Mouse (Mus musculus): ENCODE measurements at regions not wholly inside any gene's neighbourhood (a gene's known extent, or its start where the extent isn't known, plus 50 kb on each side); places are given as distances from the start of the nearest gene placed in this dataset.

- no peak for DNase-seq
Observed at GRCm38 (mm10) chr1:105116231-105116630, 240.3 kb downstream of the Rnf152 start.

DNA sequence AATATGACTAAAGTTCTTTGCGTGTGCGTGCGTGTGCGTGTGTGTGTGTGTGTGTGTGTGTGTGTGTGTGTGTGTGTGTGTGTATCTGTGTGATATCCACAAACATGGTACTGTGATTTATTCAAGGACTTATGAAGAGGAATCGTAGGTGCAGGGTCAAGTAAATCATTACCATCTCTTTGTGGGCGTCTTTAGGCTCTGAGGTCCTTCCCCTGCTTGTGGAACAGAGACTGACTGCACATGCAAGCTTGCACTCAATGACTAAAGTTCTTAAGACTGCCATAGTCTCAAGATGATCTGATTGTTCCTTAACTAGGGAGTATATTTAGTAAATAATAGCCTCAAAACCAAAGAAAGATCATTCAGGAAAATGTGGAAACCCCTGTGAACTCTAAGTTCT is 241.1 kb downstream of the Rnf152 start:
- no peak for DNase-seq

GRCm38 (mm10) chr1:105114835-105115234 is 241.7 kb downstream of the Rnf152 start:
- DNase-seq = no peak

DNA sequence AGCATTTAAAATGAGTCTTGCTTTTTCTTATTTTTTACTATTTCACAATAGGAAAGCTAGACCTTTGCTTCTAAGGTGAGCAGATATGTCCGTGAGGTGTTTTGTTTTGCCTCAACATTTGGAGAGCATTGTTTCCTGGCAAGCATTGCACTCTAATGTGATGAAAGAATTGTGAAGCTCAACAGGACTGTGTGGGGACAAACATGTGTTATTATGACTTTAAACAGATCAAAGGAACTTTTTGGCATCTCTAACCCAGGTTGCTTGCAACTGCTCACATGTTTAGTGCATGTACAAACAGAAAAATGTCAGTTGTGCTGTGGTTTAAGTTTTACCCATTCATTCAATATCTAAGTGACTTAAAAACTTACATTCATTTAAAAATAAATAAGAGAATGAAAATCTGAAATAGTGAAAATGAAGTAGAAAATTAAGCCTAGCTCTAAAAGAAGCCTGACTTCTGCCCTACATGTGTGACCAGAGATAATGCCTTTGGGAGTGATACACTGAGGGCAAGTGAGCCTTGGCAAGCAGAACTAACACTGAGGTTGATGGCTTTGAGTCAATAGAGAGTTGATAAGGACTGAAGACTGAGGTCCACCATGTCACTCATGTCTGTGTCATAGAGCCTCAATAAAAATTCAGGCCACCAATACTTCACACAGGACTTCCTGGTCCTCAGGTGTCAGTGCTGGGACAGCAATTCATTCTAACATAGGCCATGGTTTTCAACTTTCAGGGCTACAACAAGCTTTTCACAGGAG is 243.6 kb downstream of the Rnf152 start:
- DNase-seq = no peak

DNA sequence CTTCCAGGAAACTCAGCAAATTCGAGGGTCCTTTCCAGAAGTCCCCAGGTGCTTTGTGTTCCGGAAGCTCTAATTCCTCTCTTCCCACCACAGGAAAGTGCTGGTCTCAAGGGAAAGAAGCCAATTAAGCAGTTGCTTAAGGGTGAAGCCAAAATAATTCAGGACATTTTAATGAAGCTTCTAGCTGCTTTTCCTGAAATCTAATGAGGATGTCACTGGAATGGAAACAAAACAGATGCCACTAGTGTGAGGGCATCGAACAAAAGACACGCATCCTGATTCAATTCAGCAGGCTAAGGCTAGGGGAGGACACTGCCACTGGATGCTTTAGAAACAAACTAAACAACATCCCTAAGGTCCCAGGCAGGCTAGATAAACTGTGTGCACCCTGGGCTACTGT is 245.3 kb downstream of the Rnf152 start:
- DNase-seq = no peak

DNA sequence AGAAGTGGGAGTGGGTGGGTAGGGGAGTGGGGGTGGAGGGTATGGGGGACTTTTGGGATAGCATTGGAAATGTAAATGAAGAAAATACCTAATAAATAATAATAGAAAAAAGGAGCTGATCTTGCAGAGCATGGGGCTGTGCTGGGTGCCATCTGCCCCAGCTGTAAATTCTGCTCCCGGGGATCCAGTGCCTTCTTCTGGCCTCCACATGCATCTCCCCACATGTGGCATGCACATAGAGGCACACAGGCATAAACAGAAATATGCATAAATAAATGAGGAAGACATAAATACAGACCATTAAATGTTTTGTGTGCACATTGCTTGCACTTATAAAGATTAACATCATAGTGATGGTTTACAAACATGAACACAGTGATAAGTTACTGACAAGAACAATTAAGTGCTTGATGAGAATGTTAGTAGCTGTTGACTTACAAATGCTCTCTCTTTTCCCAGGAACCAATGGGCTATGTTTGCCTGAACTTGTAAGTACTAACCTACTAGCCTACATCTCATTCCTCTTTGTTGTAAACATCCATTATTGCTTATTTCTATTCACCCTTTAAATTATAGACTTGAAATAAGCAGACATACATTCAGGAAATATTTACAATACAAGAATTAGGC is 245.8 kb downstream of the Rnf152 start:
- no peak for DNase-seq

- DNase-seq = no peak
Observed at GRCm38 (mm10) chr1:105107836-105108235, 248.7 kb downstream of the Rnf152 start.

DNA sequence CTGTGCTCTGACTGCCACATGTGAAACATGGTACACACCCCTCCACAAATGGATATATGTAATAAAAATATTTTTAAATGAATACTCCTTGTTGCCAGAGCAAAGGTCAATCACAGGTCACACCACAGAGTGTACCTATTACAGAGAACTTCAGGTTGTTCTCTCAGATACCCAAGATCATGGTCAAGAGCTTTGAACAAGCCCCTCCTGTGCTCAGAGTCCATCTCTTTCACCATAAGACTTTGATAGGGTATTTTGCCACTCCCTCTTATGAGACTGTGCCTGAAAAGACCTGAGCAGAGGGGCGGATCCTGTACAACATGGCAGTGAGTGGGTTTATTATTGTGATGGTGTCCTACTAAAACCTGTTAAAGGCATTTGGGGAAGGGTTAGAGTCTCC is 249.3 kb downstream of the Rnf152 start:
- no peak for DNase-seq

DNA sequence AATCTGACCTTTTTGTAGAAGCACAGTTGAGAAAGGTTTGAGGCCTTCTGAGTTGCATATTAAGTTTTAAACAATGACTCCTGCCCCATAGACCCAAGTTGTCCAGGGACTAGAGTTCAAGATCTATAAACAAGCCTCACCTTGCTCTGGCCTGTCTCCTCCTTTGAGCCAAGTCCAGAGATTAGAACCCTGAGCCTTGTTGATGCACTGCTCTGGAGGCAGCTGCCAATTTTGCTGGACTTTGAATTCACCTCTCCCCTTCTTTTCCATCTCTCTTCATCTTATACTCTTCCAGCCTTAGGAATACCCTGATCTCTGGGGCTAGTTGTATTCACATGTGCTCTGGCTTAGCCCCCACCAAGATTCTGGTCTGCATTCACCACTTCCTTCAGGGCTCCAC is 251.3 kb downstream of the Rnf152 start:
- DNase-seq = no peak

GRCm38 (mm10) chr1:105095091-105095490 is 261.4 kb downstream of the Rnf152 start:
- DNase-seq = no peak

DNA sequence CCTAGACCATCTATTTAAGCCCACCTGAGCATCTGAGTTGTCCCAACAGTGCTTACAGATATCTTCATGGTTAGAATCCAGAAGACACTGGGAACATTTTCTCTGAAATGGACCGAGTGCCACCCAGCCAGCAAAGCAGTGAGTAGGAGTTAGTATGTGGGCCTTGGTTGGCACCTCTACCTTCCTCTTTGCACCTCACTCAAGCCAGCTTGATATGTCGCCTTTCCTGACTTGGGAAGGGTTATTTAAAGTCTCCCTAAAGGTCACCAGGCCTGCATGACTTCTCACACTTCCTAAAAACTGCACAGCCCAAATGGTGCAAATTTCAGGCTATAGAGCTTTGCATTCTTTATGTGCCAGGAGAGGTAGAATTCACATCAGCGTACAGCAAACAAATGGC is 262.0 kb downstream of the Rnf152 start:
- no peak for DNase-seq

DNA sequence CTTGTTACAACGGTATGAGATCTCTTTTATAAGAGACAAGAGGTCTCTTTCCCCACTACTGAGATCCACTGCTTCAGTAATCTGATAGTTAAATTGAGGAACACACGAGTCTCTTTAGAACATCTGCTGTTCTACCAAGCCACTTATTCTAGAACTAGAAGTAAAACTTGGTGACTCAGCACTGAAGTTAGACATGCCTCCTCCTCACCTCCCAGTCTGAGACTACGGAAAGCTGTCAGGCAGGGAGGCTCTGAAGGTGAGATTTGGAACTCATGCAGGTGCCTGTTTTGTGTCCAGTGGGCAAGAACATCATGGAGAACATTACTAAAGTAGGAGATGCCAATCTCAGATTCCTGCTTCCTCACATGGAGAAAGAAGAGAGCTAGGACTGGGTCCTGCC is 262.6 kb downstream of the Rnf152 start:
- no peak for DNase-seq

GRCm38 (mm10) chr1:105093012-105093411 is 263.5 kb downstream of the Rnf152 start:
- no peak for DNase-seq

GRCm38 (mm10) chr1:105092309-105092904 is 264.1 kb downstream of the Rnf152 start:
- DNase-seq = peak; percentile 67

GRCm38 (mm10) chr1:105088765-105089520 is 267.6 kb downstream of the Rnf152 start:
- no peak for DNase-seq

- DNase-seq = no peak
Observed at GRCm38 (mm10) chr1:105087623-105088022, 268.9 kb downstream of the Rnf152 start.

GRCm38 (mm10) chr1:105084556-105084955 is 272.0 kb downstream of the Rnf152 start:
- no peak for DNase-seq

- peak; percentile 28 for DNase-seq
Observed at GRCm38 (mm10) chr1:105083551-105084103, 272.9 kb downstream of the Rnf152 start.

- DNase-seq = no peak
Observed at GRCm38 (mm10) chr1:105082823-105083550, 273.5 kb downstream of the Rnf152 start.

- DNase-seq = no peak
Observed at GRCm38 (mm10) chr1:105081942-105082341, 274.6 kb downstream of the Rnf152 start.

DNA sequence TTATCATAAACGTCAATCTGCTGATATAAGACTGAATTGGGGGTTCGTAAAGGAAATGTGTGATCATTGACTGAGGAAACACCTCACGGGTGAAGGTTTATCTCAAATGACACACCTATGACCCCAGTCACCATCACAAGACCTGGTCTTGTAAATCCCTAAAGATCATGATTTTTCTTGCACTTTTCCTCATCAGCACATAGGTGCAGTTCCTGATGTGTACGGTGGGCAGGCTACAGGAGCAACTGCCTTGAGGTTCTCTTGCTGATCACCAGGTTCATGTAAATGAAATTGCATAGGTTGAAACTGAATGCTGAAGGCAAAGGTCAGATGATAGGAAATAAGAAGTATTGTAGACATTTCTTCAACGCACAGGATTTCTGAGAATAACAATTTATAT is 277.1 kb downstream of the Rnf152 start:
- DNase-seq = no peak

DNA sequence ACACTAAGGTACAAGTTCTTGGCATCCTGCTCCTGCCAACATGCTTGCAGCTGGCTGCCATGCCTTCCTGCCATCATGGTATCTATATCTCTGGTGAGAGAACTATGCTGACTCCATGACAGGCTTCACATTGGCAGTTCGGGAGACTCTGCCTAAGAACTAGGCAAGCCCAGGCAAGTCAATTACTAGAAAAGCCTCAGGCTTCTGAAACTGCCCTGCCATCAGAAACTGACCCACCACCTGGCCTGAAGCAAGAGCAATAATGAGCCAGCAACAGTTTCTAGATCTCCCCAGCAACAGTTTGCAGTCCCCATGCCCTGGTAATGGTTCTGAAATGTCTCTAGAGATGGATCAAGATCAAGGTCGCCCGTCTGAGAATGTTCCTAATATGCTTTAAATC is 280.8 kb downstream of the Rnf152 start:
- no peak for DNase-seq

DNA sequence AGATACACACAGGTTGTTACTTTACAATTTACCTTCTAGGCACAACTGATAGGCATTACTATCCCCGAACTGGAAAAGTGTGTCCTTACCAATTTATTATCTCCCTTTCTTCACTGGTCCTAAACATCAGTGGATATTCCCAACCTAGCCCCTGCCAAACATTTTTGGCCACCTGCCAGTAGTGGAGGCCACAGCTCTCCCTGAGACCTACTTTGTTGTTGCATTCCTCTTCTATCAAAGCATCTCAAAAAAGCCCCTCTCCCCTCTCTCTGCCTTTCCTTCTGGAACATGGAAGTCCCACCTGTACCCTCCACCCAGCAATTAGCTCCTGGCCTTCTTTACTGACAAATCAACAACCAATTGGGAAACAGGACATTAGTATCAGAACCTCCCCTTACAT is 282.2 kb downstream of the Rnf152 start:
- DNase-seq = no peak
